Mouse (Mus musculus) thymus, postnatal 0 days (tissue): ENCODE data around the gene Elavl1. TPM values are rescaled to one million over a fixed set of nuclear protein-coding genes. Genes with fewer than 3 reads are reported as not detected.

Experiments
- polyA plus RNA-seq: library from polyadenylated mRNA; unstranded; fragments of >200 nt; fragmentation: Nextera tagmentation; extraction: Ambion mirVana; gene quantifications from 2 replicates; pipeline ENCODE4 v1.2.1, GENCODE M21; 2015

Elavl1 gene
- polyA plus RNA-seq, 1 experiment from 2014 or later: 209 TPM

Other genes with a start within 250 kb of the Elavl1 start
- 0.45 and 0.83 TPM in 2 replicates for gene Cd209f, start 219.6 kb downstream of the Elavl1 start, polyA plus RNA-seq
- gene Cd209g, start 191.3 kb downstream of the Elavl1 start, polyA plus RNA-seq: 0.12 TPM in 1 of 2 replicates, not detected in the other
- 18.1 and 22.5 TPM in 2 replicates for gene Evi5l, start 158.8 kb downstream of the Elavl1 start, polyA plus RNA-seq
- gene Prr36, start 108.0 kb downstream of the Elavl1 start, polyA plus RNA-seq: 0.42 and 0.46 TPM in 2 replicates
- gene Lrrc8e, start 98.6 kb downstream of the Elavl1 start, polyA plus RNA-seq: 0.85 and 0.91 TPM in 2 replicates
- gene Map2k7, start 86.7 kb downstream of the Elavl1 start, polyA plus RNA-seq: 33.3 and 35.4 TPM in 2 replicates
- 0.21 and 0.26 TPM in 2 replicates for gene Gm49320, start 86.5 kb downstream of the Elavl1 start, polyA plus RNA-seq
- 2.3 and 4.0 TPM in 2 replicates for gene Tgfbr3l, start 77.2 kb downstream of the Elavl1 start, polyA plus RNA-seq
- 34.5 and 36.4 TPM in 2 replicates for gene Snapc2, start 72.3 kb downstream of the Elavl1 start, polyA plus RNA-seq
- 8.5 and 8.7 TPM in 2 replicates for gene Ctxn1, start 66.1 kb downstream of the Elavl1 start, polyA plus RNA-seq
- 49.3 and 50.6 TPM in 2 replicates for gene Timm44, start 49.5 kb downstream of the Elavl1 start, polyA plus RNA-seq
- 811 and 840 TPM in 2 replicates for gene Ccl25, start 203 bp downstream of the Elavl1 start, polyA plus RNA-seq
- gene Cers4, start 167.6 kb upstream of the Elavl1 start, polyA plus RNA-seq: 7.1 and 7.4 TPM in 2 replicates